Mouse (Mus musculus) monocyte, adult 2 months (primary cell): Measurements from ENCODE around the gene I0C0044D17Rik.

Experiments
- DNase-seq, 2 experiments: peaks; one replicate each; pipeline ENCODE4 v3.0.0; 2022; ENCODE audit warnings: low spot score in 2 of 2, low read depth in 1 of 2

Gene I0C0044D17Rik

GRCm38 (mm10) chr4:98831726-98832125, 8.1 kb upstream of the I0C0044D17Rik start:
- no peak for DNase-seq

GRCm38 (mm10) chr4:98826701-98827100, 3.1 kb upstream of the I0C0044D17Rik start:
- DNase-seq, result no peak

- no peak for DNase-seq
These were observed 593 bp downstream of the I0C0044D17Rik start for GRCm38 (mm10) chr4:98823047-98823446.

GRCm38 (mm10) chr4:98822478-98822877, 1.2 kb downstream of the I0C0044D17Rik start:
- no peak for DNase-seq

- DNase-seq, result no peak
These were observed 4.4 kb downstream of the I0C0044D17Rik start for GRCm38 (mm10) chr4:98819216-98819755.

GRCm38 (mm10) chr4:98817184-98817911, 6.3 kb downstream of the I0C0044D17Rik start, which contains the start of gene Kank4:
Gene Kank4 (minus strand): TSS chr4:98817537.
- DNase-seq, result no peak

- DNase-seq, result no peak
These were observed 6.8 kb downstream of the I0C0044D17Rik start for GRCm38 (mm10) chr4:98816807-98817183.

- DNase-seq, result no peak
These were observed 17.3 kb downstream of the I0C0044D17Rik start for GRCm38 (mm10) chr4:98806306-98806705.

- DNase-seq, result no peak
These were observed 18.2 kb downstream of the I0C0044D17Rik start for GRCm38 (mm10) chr4:98805291-98806048.

GRCm38 (mm10) chr4:98804476-98805134, 19.0 kb downstream of the I0C0044D17Rik start:
- no peak for DNase-seq

GRCm38 (mm10) chr4:98801775-98802174, 21.9 kb downstream of the I0C0044D17Rik start:
- DNase-seq, result no peak

GRCm38 (mm10) chr4:98800824-98801223, 22.8 kb downstream of the I0C0044D17Rik start:
- DNase-seq, result no peak

- DNase-seq, result no peak
These were observed 26.9 kb downstream of the I0C0044D17Rik start for GRCm38 (mm10) chr4:98796591-98797341.

GRCm38 (mm10) chr4:98795241-98795640, 28.4 kb downstream of the I0C0044D17Rik start:
- DNase-seq, result no peak

- DNase-seq, result no peak
These were observed 30.2 kb downstream of the I0C0044D17Rik start for GRCm38 (mm10) chr4:98793486-98793885.

GRCm38 (mm10) chr4:98790721-98791120, 32.9 kb downstream of the I0C0044D17Rik start:
- DNase-seq, result no peak

- DNase-seq, result no peak
These were observed 33.8 kb downstream of the I0C0044D17Rik start for GRCm38 (mm10) chr4:98789861-98790311.

- DNase-seq, result no peak
These were observed 34.4 kb downstream of the I0C0044D17Rik start for GRCm38 (mm10) chr4:98789133-98789765.

GRCm38 (mm10) chr4:98786281-98786680, 37.4 kb downstream of the I0C0044D17Rik start:
- no peak for DNase-seq

GRCm38 (mm10) chr4:98785851-98786250, 37.8 kb downstream of the I0C0044D17Rik start:
- no peak for DNase-seq
